Mouse (Mus musculus) lung, postnatal 25 days (tissue): Measurements from ENCODE around the gene Scamp1.

Experiments
- DNase-seq: peaks from one replicate; pipeline ENCODE4 v3.0.0; 2022; ENCODE audit warnings: low spot score

The Scamp1 gene

GRCm38 (mm10) chr13:94177148-94177547 lies 108.5 kb downstream of the Scamp1 start:
- DNase-seq: no peak

- no peak for DNase-seq
These were observed 110.1 kb downstream of the Scamp1 start for GRCm38 (mm10) chr13:94175379-94176050.

GRCm38 (mm10) chr13:94174577-94175279 lies 110.9 kb downstream of the Scamp1 start:
- DNase-seq: no peak

- DNase-seq: no peak
These were observed 111.8 kb downstream of the Scamp1 start for GRCm38 (mm10) chr13:94173633-94174576.

GRCm38 (mm10) chr13:94172533-94173310 lies 112.9 kb downstream of the Scamp1 start:
- DNase-seq: no peak

GRCm38 (mm10) chr13:94171612-94172011 lies 114.0 kb downstream of the Scamp1 start:
- DNase-seq: no peak

GRCm38 (mm10) chr13:94169325-94169916 lies 116.2 kb downstream of the Scamp1 start:
- no peak for DNase-seq

- no peak for DNase-seq
These were observed 117.3 kb downstream of the Scamp1 start for GRCm38 (mm10) chr13:94168319-94168718.

- DNase-seq: no peak
These were observed 121.2 kb downstream of the Scamp1 start for GRCm38 (mm10) chr13:94164501-94164900.

GRCm38 (mm10) chr13:94159478-94160220 lies 126.0 kb downstream of the Scamp1 start:
- DNase-seq: no peak

GRCm38 (mm10) chr13:94158864-94159477 lies 126.7 kb downstream of the Scamp1 start:
- no peak for DNase-seq

GRCm38 (mm10) chr13:94155657-94156429 lies 129.8 kb downstream of the Scamp1 start:
- DNase-seq: no peak

- DNase-seq: peak; percentile 45
These were observed 131.0 kb downstream of the Scamp1 start for GRCm38 (mm10) chr13:94154512-94155296.

- DNase-seq: no peak
These were observed 132.0 kb downstream of the Scamp1 start for GRCm38 (mm10) chr13:94153658-94154057.

GRCm38 (mm10) chr13:94152836-94153235 lies 132.8 kb downstream of the Scamp1 start:
- DNase-seq: no peak
